Mouse (Mus musculus) left cerebral cortex, postnatal 10 days (tissue): ENCODE results near the gene Tpr. TPM values are rescaled to one million over a fixed set of nuclear protein-coding genes. Genes with fewer than 3 reads are reported as not detected.

ENCODE experiments used
- DNase-seq, 2 experiments: peaks; one replicate each; pipeline ENCODE4 v3.0.0; 2021 to 2022; ENCODE audit warnings: low spot score in 2 of 2, mixed read lengths in 1 of 2; ENCODE audit errors: extremely low spot score in 1 of 2
- intact Hi-C: fragments of 180-260 bp; cut with DNase I; formaldehyde crosslinking; loops from one replicate; pipeline ENCODE4 v1.15.1; 2025
- total RNA-seq, 2 experiments: library from RNA; stranded (reverse); gene quantifications; 2 replicates each; pipeline ENCODE4 v1.2.3; 2021

Tpr gene
- 100 to 1,000 TPM; 103 to 108 TPM for total RNA-seq

- DNase-seq = peak; percentile 99
- intact Hi-C loops = no loop called here
These were observed at the start of gene Tpr, which contains the start of gene Odr4 for GRCm38 (mm10) chr1:150392638-150393487. Tpr (plus strand) TSS chr1:150392838. Odr4 (minus strand) TSS chr1:150393080.

GRCm38 (mm10) chr1:150360864-150361263, 31.8 kb upstream of the Tpr start:
- intact Hi-C loops = no loop called here
- no peak for DNase-seq

DNA sequence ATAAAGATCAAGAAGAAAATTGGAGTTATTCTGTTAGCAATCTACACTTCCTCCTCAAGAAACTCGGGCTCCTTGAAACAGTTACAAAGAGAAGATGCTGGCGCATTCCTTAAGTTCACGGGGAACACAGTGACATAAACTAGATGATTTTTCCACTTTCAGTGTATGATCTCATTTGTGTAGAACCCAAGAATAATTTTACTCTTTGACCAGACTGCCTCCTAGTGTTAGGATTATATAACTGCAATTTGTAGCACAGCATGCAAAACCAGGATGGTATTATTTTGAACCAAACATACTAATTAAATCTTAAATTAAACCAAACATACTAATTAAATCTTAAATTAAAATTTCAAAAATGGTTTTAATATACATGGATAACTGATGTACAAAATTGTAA, 19.7 kb upstream of the Tpr start:
- DNase-seq = no peak
- intact Hi-C loops = loop anchor here (5.0 kb wide), 1 partner anchor 541 kb away; no protein-coding TSS in a partner anchor

GRCm38 (mm10) chr1:150374247-150374646, 18.4 kb upstream of the Tpr start:
- no peak for DNase-seq
- intact Hi-C loops = loop anchor here (5.0 kb wide), 1 partner anchor 542 kb away; no protein-coding TSS in a partner anchor

GRCm38 (mm10) chr1:150384138-150384537, 8.5 kb upstream of the Tpr start:
- intact Hi-C loops = no loop called here
- DNase-seq = no peak

- intact Hi-C loops = no loop called here
- DNase-seq = no peak
These were observed 5.1 kb upstream of the Tpr start for GRCm38 (mm10) chr1:150387572-150387971.

DNA sequence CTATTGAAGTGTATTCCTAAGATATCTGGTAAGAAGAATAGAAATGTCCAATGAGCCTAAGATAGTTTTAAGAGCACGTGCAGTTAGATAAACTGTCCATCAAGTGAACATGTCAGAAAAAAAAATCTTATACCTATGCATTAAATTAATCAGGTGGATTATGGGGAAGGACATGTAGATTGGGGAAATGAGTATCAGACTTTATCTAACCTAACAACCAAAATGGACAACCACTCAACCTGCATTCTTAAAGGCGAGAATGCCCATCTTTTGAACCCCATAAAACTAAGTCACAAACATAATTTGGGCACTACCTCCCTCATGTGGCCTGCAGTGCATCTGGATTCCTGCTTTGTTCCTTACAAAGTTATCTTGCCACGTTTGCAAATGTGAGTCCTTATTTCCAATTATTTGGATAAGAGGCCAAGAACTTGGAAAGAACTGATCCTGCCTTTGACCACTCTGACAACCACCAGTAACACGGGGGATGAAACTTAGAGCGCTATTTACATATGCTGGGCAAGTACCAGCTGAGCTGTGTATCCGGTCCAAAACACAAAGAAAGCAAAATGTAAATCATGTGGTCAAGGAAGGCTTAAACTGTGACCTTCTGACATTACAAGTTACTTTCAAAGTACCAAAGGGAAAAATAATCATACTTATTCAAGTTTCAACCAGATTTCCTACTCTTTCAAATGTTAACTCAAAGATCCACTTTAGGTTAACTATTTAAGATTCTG, 3.1 kb upstream of the Tpr start:
- intact Hi-C loops = no loop called here
- DNase-seq = no peak

DNA sequence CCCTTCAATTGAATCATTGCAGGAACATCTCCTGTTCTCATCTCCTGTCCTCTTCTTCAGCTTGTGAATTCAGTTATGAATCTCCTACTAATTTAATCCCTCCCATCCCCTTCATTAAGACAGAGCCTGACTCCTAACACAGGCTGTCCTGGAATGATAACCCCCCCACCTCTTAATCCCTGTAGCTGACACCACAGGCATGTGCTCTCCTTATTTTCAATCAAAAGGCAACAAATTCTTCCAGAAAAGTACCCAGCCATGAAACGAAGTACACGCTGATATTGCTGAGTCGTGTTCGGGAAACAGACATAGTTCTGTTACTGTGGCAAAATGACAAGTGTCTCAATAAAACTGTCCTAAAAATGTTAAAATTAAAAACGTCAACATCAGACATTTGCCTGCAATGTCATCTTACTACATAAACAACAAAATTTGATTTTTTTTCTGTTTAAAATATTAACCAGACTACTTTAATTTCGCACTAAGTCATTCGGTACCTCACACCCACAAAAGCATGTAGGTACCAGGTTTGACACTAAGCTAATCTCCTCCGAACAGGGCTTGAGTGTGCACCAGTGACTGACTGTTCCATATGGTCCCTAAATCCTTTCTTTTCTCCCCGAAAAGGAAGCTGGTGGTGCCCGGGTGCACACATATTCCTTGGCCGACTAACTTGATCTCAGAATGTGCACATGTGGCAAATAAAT, 554 bp upstream of the Tpr start:
- DNase-seq = no peak
- intact Hi-C loops = no loop called here

GRCm38 (mm10) chr1:150393488-150393852, 832 bp downstream of the Tpr start:
- intact Hi-C loops = no loop called here
- no peak for DNase-seq

- no peak for DNase-seq
- intact Hi-C loops = no loop called here
These were observed 3.4 kb downstream of the Tpr start for GRCm38 (mm10) chr1:150396001-150396400.

GRCm38 (mm10) chr1:150403914-150404313, 11.3 kb downstream of the Tpr start:
- intact Hi-C loops = loop anchor here (5.0 kb wide), 1 partner anchor 38 kb away; no protein-coding TSS in a partner anchor

DNA sequence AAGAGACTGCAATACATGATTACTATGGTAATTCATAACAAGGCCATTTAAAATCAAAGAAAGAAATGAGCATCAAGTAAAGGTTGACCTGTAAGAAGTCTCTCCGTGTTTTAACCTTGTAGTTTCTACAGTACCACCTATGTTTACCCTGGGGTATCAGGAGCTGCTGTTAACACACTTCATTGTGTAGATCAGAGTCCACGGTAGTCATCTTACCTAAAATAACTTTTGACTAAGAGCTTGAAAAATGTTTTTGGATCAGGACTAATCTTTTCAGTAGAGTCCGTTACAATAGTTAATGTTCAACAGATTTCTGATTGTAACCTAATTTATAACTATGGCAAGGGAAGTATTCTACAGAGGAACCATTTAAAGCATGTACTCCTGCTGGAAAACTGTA, 11.9 kb downstream of the Tpr start:
- intact Hi-C loops = loop anchor here (5.0 kb wide), 1 partner anchor 38 kb away; no protein-coding TSS in a partner anchor
- DNase-seq = no peak

More at GRCm38 (mm10) chr1:150403914-150404313, 11.3 kb downstream of the Tpr start:
- no peak for DNase-seq

DNA sequence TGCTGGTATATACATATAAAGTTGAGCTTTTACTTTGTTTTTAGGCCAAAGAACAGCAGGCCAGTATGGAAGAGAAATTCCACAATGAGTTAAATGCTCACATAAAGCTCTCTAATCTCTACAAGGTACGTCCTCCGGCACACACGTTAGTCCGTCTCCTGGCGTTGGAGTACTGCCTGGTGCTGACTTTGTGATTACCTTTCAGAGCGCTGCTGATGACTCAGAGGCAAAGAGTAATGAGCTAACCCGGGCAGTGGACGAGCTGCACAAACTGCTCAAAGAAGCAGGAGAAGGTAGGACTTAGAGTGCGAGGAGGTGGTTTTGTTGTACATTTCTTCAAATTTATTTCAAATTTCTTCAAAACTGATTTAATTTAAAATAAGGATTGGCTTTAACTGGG, 14.6 kb downstream of the Tpr start:
- DNase-seq = no peak
- intact Hi-C loops = no loop called here

DNA sequence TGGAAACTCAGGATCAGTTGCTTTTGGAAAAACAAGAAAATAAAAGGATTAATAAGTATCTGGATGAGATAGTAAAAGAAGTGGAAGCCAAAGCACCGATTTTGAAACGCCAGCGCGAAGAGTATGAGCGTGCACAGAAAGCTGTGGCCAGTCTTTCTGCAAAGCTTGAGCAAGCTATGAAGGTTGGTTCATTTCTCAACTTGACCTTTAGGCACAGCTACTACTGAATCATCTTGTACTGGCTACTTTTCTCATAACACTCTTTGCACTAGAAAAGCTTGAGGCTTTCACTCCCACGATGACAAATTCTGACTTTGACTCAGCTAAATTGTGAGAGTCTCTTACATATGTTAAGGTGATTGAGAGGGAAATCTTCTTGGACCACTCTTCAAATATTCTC, 17.4 kb downstream of the Tpr start:
- no peak for DNase-seq
- intact Hi-C loops = loop anchor here (5.0 to 10.0 kb wide), 3 partner anchors 37 to 1025 kb away; no protein-coding TSS in a partner anchor

DNA sequence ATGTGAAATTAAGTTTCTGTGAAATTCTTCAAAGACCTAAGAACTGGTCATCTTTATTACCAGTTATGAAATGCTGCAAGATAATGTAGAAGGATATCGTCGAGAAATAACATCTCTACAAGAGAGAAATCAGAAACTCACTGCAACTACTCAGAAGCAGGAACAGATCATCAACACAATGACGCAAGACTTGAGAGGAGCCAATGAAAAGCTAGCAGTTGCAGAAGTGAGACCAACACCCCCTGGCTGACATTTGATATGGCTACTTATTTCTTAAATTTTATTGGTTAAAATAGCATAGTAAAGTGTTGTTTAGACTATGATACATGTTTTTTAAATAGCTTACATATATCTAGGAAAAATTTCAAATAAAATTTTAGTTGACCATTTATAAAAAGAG, 23.4 kb downstream of the Tpr start:
- DNase-seq = no peak
- intact Hi-C loops = loop anchor here (10.0 kb wide), 2 partner anchors 949 to 1019 kb away; no protein-coding TSS in a partner anchor

GRCm38 (mm10) chr1:150418426-150418825, 25.8 kb downstream of the Tpr start:
- DNase-seq = no peak
- intact Hi-C loops = loop anchor here (10.0 kb wide), 2 partner anchors 946 to 1016 kb away; no protein-coding TSS in a partner anchor

DNA sequence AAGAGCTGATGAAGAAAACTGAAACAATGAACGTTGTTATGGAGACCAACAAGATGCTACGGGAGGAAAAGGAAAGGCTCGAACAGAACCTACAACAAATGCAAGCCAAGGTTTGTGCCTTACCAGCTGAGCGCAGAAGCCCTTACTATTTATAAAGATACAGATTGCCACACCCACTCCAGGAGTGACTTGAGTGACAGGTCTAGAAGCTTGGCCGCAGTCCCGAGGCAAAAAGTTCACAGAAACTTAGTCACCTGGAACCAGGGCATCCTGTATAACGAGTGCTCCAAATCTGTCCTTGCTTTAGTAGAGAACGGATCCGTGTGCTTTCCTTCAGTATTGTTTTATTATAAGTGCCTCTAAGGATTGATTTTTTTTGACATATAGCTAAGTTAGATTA, 33.0 kb downstream of the Tpr start:
- intact Hi-C loops = no loop called here
- DNase-seq = no peak

DNA sequence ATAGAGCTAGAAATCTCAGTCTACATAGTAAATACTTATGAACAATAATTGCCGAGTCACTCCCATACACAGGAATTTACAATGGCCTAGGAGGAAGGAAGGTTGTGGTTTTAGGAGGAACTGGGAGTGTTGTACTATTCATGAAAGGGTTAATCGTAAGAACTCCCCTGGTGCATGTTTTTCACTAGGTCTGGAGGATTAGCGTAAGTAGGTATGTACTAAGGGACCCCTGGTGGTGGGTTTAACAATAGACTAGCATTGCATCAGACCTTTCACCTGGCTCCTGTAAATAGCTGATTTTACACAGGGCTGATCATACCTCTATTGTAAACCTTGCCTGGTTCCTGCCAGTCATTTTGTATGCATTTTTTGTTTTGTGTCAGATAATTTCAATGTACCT, 33.6 kb downstream of the Tpr start:
- no peak for DNase-seq
- intact Hi-C loops = no loop called here

DNA sequence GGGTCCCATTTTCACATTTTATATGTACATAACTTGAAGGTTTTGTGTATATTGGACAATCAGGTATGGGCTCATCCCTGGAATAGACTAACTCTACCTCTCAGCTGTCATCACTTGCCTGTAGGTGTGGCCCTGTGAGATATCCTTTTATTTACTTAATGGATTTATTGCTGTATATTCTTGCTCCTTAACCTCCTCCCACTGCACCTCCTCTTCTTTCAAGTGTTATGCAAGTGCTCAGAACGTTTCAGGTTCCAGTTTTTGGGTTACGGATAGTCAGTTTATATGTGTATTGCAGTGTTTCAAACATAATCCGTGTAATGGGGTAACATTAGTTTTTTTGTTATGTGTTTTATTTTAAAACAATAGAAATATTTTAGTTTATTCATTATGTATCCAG, 46.0 kb downstream of the Tpr start:
- intact Hi-C loops = no loop called here

More for the DNA sequence above, 46.0 kb downstream of the Tpr start:
- no peak for DNase-seq
